Mouse (Mus musculus) heart, postnatal 14 days (tissue): Measurements from ENCODE around the gene Synj2. TPM values are rescaled to one million over a fixed set of nuclear protein-coding genes. Genes with fewer than 3 reads are reported as not detected.
"Not testable (repeated sequence)": the region's sequence is repeated elsewhere in the genome, so short reads cannot be mapped to it uniquely, and the experiment has no call there.

ENCODE experiments used
- DNase-seq, 2 experiments: peaks; one replicate each; pipeline ENCODE4 v3.0.0; 2021 to 2022
- intact Hi-C: fragments of 180-260 bp; cut with DNase I; formaldehyde crosslinking; loops from one replicate; pipeline ENCODE4 v1.15.1; 2025
- total RNA-seq, 2 experiments: library from RNA; stranded (reverse); gene quantifications; 2 replicates each; pipeline ENCODE4 v1.2.3; 2021

Synj2 gene
- total RNA-seq, 2 experiments from 2014 or later = 30.7 to 32.1 TPM

- peak; percentile 62 to 72 for DNase-seq
Observed at GRCm38 (mm10) chr17:6019776-6020175, 78.7 kb downstream of the Synj2 start.

GRCm38 (mm10) chr17:6020636-6021035 is 79.6 kb downstream of the Synj2 start:
- intact Hi-C loops = no loop called here
- DNase-seq = no peak

More at GRCm38 (mm10) chr17:6019776-6020175, 78.7 kb downstream of the Synj2 start:
- intact Hi-C loops = loop anchor here (1.0 to 5.0 kb wide), 2 partner anchors 78 to 222 kb away; partner anchors contain the start of gene Synj2

- intact Hi-C loops, DNase-seq: not testable (repeated sequence)
Observed at GRCm38 (mm10) chr17:6021374-6021789, 80.3 kb downstream of the Synj2 start.

- no peak for DNase-seq
- intact Hi-C loops = no loop called here
Observed at GRCm38 (mm10) chr17:6025831-6026230, 84.8 kb downstream of the Synj2 start.

GRCm38 (mm10) chr17:6035661-6036060 is 94.6 kb downstream of the Synj2 start:
- intact Hi-C loops = no loop called here
- DNase-seq = no peak

GRCm38 (mm10) chr17:6036458-6036857 is 95.4 kb downstream of the Synj2 start:
- intact Hi-C loops = no loop called here
- no peak for DNase-seq

GRCm38 (mm10) chr17:6036872-6037271 is 95.8 kb downstream of the Synj2 start:
- intact Hi-C loops = no loop called here
- DNase-seq = no peak

GRCm38 (mm10) chr17:6037507-6037906 is 96.4 kb downstream of the Synj2 start:
- intact Hi-C loops = no loop called here
- peak in 1 of 2 experiments; percentile 28 for DNase-seq

GRCm38 (mm10) chr17:6052801-6053200 is 111.7 kb downstream of the Synj2 start:
- no peak for DNase-seq
- intact Hi-C loops = no loop called here

GRCm38 (mm10) chr17:6054934-6055355 is 113.9 kb downstream of the Synj2 start:
- DNase-seq = peak; percentile 37 to 64

GRCm38 (mm10) chr17:6062793-6063192 is 121.7 kb downstream of the Synj2 start:
- intact Hi-C loops = no loop called here

More at GRCm38 (mm10) chr17:6054934-6055355, 113.9 kb downstream of the Synj2 start:
- intact Hi-C loops = no loop called here

GRCm38 (mm10) chr17:6063532-6063931 is 122.5 kb downstream of the Synj2 start:
- no peak for DNase-seq
- intact Hi-C loops = no loop called here

More at GRCm38 (mm10) chr17:6062793-6063192, 121.7 kb downstream of the Synj2 start:
- DNase-seq = peak in 1 of 2 experiments; percentile 10

- DNase-seq = no peak
- intact Hi-C loops = no loop called here
Observed at GRCm38 (mm10) chr17:6066021-6066420, 124.9 kb downstream of the Synj2 start.

GRCm38 (mm10) chr17:6067613-6068012 is 126.5 kb downstream of the Synj2 start:
- DNase-seq = no peak
- intact Hi-C loops = no loop called here

- no peak for DNase-seq
- intact Hi-C loops = no loop called here
Observed at GRCm38 (mm10) chr17:6069866-6070265, 128.8 kb downstream of the Synj2 start.

GRCm38 (mm10) chr17:6073405-6073804 is 132.3 kb downstream of the Synj2 start:
- no peak for DNase-seq
- intact Hi-C loops = no loop called here

- intact Hi-C loops = no loop called here
Observed at GRCm38 (mm10) chr17:6079287-6080122, 138.4 kb downstream of the Synj2 start, which contains the start of the genes Serac1 and Gtf2h5. Gene Serac1, minus strand, starts transcription at chr17:6079741. Gene Gtf2h5, plus strand, starts transcription at chr17:6079786.

GRCm38 (mm10) chr17:6083323-6083890 is 142.3 kb downstream of the Synj2 start:
- DNase-seq = no peak
- intact Hi-C loops = no loop called here

More at GRCm38 (mm10) chr17:6079287-6080122, 138.4 kb downstream of the Synj2 start, which contains the start of the genes Serac1 and Gtf2h5:
- peak; percentile 98 to 99 for DNase-seq

GRCm38 (mm10) chr17:6091604-6092003 is 150.5 kb downstream of the Synj2 start:
- DNase-seq = no peak
- intact Hi-C loops = no loop called here
